Mouse (Mus musculus) yolk sac, embryonic 10.5 days (tissue): Measurements from ENCODE around the gene Nr5a2.

Experiments
- DNase-seq: peaks from one replicate; pipeline ENCODE4 v3.0.0-alpha.2; 2017; ENCODE audit warnings: low spot score

The Nr5a2 gene

DNA sequence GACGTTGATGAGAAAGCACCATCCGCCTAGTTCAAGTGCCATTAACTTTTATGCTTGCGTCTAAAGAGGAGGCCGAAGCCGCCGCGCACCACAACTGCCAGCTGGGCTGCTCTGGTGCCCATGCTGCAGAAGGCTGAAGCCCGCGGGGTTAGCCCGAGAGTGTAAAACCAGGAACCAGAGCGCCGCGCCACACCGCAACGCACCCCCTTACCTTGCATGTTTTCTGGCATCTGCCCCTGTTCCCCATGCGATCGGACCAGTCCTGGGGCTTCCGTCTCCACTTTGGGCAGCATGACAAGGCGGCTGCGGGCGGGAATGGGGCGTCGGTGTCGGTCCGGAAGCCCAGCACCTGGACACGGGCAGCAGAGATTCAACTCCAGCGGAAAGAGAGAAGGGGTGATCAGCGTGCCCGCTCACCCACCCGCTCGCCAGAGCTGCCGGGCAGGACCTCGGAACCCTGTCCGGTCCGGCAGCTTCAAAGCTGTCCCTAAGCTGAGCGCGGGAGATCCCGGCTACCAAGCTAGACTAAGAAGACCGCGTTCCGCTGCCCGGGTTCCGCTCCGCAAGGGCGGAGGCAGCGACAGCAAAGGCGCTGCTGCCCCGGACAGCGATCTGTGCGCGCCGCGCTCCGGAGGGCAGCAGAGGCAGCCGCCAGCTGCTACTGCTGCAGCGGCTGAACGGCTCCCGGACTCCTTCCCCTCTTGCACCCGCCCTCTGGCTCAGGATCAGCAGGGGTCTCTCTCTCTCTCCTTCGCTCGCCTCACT is 11.6 kb downstream of the Nr5a2 start:
- peak; percentile 76 for DNase-seq

- DNase-seq, result no peak
Observed at GRCm38 (mm10) chr1:136948127-136948422, 12.2 kb downstream of the Nr5a2 start.

DNA sequence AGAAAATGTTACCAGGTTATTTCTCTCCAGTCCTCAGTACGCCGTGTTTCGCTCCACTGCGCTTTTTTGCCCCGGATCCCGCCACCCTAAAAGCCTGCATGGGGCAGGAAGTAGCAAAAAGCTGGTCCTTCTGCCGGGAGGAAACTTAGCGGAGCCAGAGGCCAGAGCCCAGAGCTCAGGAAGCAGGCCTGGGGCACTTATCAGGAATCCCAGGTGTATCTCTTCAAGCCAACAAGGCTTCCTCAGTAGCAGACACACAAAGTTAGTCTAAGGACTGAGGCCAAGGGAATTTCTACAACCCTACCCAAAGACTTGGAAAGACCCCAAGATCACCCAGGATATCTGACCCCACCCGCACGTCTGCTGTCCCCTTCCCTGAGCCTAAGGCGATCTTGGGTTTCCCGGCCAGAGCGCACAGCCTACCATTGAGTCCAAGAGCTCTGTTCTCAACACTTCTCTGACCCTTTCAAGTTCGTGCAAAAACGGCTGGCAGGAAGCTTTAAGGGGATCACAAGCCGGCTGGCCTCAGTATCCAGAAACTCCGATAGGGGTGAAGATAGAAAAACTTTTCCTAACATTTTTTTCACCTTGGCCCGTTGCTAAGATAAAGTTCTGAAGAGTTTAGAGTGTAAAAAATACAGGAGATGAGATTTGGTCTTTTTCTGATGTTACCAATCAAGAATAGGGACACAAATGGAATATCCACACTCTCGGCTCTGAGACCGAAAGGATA is 12.7 kb downstream of the Nr5a2 start:
- DNase-seq, result peak; percentile 32

GRCm38 (mm10) chr1:136946806-136947393 is 13.3 kb downstream of the Nr5a2 start:
- no peak for DNase-seq

DNA sequence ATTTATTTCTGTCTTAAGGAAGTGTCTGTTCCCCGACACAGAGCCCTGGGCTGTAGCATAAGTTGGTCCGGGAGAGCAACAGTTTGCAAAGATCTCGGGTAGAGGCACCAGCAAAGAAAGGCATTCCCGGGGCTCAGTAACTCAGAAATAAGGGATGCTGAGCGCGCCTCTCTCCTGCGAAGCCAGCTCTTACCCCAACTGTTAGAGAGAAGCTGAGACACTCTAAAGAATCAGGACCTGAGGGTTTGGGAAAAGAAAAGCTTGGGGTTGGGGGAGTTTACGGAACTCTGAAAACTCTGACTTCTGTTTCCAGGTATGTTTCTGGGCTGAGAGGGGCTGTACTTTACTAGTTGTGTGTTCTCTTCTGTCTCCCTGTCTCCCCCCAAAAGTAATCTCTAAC is 13.8 kb downstream of the Nr5a2 start:
- DNase-seq, result no peak

GRCm38 (mm10) chr1:136945876-136946275 is 14.4 kb downstream of the Nr5a2 start:
- DNase-seq, result peak; percentile 78

DNA sequence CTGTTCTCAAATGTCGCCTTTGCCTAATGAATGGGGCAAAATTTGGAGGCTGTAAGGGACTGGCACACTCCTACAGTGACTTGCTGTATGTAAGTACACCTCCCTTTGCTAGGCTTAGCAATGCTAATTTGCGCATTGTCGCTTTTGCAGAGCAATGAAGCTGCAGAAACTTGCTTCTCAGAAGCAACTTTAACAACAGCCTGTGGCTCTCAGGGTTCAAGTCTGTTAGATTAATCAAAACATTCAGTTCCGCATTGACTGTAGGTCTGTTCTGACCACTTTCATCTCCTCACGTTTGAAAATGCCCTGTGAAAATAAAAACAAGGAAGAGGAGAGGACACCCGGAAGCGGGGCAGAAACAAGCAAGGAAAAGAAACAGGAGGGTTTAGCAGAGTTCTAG is 14.8 kb downstream of the Nr5a2 start:
- no peak for DNase-seq

GRCm38 (mm10) chr1:136940603-136941002 is 19.6 kb downstream of the Nr5a2 start:
- DNase-seq, result no peak

DNA sequence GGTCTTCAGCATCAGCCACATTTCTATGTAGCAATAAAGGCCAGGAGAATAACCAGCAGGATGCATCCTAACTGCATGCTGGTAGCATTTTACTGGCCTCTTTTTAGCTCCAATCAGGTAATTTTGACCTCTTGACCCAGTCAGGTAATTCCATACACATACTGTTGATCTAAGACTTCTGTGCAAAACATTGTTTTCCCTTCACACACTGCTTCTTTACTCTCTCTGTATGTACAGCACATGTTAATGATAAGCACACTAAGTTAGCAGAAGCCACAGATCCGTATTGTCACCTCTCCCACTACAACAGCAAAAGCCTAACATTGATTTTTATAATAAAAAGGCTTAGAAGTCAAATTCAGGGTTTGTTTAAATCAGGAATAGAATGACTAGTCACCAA is 21.0 kb downstream of the Nr5a2 start:
- no peak for DNase-seq

DNA sequence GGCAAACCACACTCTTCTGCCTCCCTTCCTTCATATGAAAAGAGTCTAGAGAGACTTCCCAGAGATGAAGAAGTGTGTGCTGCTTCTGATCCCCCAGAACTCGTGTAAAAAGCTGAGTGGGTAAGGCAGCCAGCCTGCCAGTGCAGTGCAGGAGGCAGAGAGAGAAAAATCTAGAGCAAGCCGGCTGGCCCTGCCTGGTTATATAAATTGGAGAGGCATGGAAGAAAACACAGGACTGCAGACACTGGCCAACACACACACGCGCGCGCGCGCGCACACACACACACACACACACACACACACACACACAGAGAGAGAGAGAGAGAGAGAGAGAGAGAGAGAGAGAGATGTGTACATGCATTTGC is 24.3 kb downstream of the Nr5a2 start:
- no peak for DNase-seq

- no peak for DNase-seq
Observed at GRCm38 (mm10) chr1:136935316-136935959, 24.8 kb downstream of the Nr5a2 start.

GRCm38 (mm10) chr1:136934051-136934450 is 26.2 kb downstream of the Nr5a2 start:
- no peak for DNase-seq

GRCm38 (mm10) chr1:136931026-136931425 is 29.2 kb downstream of the Nr5a2 start:
- DNase-seq, result no peak

- peak; percentile 64 for DNase-seq
Observed at GRCm38 (mm10) chr1:136929743-136930142, 30.5 kb downstream of the Nr5a2 start.

DNA sequence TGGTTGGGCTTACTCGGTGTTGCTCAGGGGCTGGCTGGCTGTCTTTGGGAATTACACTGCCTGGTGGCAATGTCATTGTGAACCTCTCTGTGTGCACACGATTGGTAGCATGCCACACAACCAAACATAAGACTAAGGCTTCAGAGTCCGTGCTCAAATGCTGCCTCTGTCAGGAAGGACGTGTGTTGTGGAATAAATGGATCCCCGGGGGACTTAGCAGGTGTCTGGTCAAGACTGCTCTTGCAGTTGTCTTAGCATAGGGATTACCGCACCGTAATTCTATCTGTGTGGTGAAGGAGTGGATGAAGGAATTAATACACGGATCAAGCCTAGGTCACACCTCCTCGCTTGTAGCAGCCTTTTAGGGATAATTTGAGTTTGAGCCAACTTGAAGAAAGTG is 32.8 kb downstream of the Nr5a2 start:
- no peak for DNase-seq

GRCm38 (mm10) chr1:136926026-136926425 is 34.2 kb downstream of the Nr5a2 start:
- DNase-seq, result peak; percentile 55

GRCm38 (mm10) chr1:136920089-136920488 is 40.2 kb downstream of the Nr5a2 start:
- no peak for DNase-seq

DNA sequence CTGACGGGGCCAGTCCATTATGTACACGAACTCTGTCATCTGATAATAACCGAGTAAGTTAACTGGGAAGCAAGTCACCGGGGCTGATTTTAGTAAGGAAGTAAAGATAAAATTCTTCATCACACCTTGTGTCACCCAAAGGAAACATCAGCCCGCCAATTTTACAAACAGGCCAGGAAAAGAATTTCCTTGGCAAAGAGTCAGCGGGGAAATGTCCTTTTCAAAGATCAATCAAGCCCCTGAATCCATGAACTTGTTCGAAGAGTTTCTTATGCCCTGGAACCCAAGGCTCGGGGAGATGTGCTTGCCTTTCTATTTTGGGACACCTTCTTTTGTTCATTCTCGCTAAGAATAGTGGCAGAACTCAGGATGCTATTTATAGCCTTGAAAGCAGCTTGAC is 41.5 kb downstream of the Nr5a2 start:
- DNase-seq, result no peak

GRCm38 (mm10) chr1:136915438-136915837 is 44.8 kb downstream of the Nr5a2 start:
- no peak for DNase-seq

GRCm38 (mm10) chr1:136911996-136912395 is 48.3 kb downstream of the Nr5a2 start:
- no peak for DNase-seq

DNA sequence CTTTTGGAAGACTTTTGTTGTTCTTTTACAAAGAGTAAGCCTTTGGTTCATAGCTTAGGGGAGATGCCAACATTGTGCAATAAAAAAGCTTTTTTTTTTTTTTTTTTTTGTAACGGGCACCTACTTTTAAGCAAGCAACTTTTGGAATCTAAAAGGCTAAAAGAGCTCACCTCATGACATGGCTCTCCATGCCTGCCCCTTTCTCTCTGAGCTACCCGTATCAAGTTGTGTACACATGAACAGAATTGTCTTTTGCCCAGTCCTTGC is 48.7 kb downstream of the Nr5a2 start:
- no peak for DNase-seq

- DNase-seq, result no peak
Observed at GRCm38 (mm10) chr1:136910741-136911593, 49.3 kb downstream of the Nr5a2 start.
